Mouse (Mus musculus) mouse embryonic stem cell (cell line): ENCODE results near the gene Fam129b.

Experiments used
- in situ Hi-C, 2 experiments: fragments of 300-500 bp; cut with MboI; formaldehyde crosslinking; loops; 1 replicate in 1 of 2; 3 replicates in 1 of 2; pipeline ENCODE4 v1.14.3; 2019 to 2020; ENCODE audit warnings: low sequenced_read_pairs in 2 of 2, low pct_unique_long_range_greater_than_20kb in 1 of 2, mixed read lengths in 1 of 2; ENCODE audit not compliant: unreplicated experiment in 1 of 2

The Fam129b gene

GRCm38 (mm10) chr2:32938741-32939140 lies 62.8 kb downstream of the Fam129b start:
- in situ Hi-C loops = no loop called here

DNA sequence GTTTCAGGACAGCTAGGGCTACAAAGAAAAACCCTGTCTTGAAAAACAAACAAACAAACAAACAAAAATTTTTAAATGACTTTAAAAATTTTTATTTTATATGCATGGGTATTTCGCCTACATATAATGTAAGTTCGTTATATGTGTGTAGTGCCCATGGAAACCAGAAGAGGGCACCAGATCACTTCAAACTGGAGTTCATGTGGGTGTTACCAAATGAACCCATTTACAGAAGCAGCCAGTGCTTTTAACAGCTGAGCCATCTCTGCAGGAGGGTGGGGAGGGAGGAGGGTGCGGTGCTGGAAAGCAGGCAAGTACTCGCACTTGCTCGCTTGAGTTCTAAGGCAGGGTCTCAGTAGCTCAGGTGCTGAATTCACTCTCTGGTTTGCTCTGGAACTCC lies 63.5 kb downstream of the Fam129b start:
- in situ Hi-C loops = no loop called here

GRCm38 (mm10) chr2:32940483-32940882 lies 64.6 kb downstream of the Fam129b start:
- in situ Hi-C loops = no loop called here

DNA sequence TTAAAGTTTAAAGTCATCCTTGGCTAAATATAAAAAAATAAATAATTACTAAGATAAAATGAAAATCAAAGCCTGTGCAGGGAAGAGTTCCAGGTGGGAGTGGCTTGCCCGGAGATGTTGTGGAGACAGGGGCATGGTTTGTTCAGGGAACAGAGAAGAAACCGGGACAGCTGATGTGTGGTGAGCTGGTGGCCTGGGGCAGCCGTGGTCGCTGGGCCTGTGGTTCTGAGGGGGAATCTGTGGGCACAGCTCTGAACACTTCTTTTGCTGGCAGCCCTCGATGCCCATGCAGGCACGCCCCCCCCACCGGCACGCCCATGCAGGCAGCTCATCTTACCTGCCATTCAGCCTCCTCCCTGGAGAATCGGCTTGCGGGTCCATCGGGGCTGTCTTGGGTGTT lies 71.5 kb downstream of the Fam129b start:
- in situ Hi-C loops = no loop called here

GRCm38 (mm10) chr2:32954581-32954980 lies 78.7 kb downstream of the Fam129b start:
- in situ Hi-C loops = no loop called here

DNA sequence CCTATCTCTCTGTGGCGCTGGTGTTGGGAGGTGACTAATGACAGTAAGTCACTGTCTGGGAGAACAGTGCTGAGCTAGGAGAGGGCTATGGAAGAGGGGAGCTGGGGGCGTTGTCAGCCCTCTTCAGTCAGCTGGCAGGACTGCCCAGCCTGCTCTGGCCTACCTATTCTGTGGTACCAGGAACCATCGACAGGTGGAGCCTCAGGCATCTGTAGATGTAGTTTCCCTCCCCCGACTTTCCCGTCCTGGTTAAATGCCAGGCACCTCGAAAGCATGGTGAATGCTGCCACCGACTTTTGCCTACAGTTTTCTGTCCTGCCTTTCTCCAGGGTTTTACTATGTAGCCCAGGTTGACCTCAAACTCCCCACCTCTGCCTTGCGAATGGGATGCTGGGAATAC lies 81.4 kb downstream of the Fam129b start:
- in situ Hi-C loops = no loop called here

GRCm38 (mm10) chr2:32960273-32960672 lies 84.4 kb downstream of the Fam129b start:
- in situ Hi-C loops = no loop called here

DNA sequence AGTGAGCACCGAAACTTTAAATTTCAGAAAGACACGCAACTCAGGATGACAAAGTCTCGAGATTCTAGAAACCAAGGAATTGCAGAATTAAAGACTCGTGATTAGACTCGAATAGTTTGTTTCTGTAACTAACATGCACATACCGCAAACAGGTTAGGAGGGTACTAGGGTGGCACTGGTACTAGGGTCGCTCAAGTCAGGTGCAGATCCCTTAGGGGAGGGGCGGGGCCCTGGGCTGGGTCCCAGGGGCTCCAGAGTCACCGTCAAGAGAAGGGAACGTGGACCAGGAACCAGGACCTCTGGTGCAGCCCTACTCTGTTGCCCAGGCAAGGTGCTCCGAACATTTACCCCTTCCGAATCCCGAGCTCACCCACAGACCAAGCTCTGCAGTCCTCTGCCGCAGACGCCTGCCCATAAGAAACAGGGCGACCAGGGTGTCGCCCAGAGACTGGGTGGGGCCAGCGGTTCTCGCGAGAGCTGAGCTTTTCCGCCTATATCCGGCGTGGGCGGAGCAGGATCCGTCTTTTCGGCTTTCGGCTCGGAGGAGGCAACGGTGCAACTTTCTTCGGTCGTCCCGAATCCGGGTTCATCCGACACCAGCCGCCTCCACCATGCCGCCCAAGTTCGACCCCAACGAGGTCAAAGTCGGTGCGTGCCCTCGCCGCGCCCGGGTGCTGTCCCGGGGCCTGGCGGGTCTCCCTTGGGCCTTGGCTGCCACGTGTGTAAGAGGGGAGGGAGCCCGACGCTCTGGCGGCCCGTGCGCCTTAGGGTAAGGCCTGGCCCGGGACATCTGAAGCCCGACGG lies 85.5 kb downstream of the Fam129b start, which contains the start of the genes Rpl12 and Lrsam1:
Gene Rpl12 (plus strand): TSS at position 368 of the 804 bp plus-strand sequence.
Gene Lrsam1 (minus strand): TSS at position 423 of the 804 bp plus-strand sequence.
- in situ Hi-C loops = no loop called here

DNA sequence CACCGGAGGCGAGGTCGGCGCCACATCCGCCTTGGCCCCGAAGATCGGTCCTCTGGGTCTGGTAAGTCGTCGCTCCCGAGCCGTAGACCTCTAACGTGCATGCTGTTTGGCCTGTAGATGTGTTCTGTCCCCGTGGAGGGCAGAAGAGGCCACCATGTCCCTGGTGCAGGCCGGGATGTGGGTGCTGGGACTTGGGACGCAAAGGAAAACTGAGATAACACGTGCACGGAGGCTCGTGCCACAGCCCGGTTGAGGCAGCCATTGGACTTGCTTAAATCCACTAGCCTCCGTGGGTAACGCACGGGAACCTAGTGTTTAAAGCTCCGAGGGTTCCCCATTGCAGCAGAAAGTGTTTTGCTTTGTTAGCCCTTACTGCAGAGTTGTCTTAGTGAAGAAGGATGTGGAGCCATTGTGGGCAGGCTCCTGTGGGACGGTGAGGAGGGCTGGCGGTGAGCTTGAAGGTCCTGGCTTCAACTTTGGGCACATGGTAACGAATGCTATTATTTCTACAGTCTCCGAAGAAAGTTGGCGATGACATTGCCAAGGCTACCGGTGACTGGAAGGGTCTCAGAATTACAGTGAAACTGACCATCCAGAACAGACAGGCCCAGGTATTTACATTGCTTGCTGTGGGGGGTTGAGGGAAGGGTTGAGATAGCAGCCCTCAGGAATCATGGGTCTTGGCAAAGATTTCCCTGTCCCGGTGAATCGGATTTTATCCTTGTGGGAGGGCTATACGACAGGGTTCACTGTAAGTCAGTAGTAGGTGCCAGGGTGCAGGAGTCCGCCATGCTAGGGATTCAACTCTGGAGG lies 86.4 kb downstream of the Fam129b start:
- in situ Hi-C loops = no loop called here

- in situ Hi-C loops = no loop called here
Observed at GRCm38 (mm10) chr2:32962875-32963220, 86.9 kb downstream of the Fam129b start.

DNA sequence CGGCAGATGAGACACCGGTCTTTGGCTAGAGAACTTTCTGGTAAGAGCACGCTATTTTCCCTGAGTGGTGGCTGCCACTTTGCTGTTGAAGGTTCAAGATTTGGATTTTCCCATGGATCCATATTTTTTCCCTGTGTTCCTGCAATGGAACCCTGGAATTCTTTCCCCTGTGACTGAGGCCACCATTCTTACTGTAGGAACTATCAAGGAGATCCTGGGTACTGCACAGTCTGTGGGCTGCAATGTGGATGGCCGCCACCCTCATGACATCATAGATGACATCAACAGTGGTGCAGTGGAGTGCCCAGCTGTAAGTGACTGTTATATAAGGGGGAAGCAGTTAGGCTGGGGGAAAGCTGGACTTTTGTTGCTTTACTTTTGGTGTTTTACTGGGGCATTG lies 87.6 kb downstream of the Fam129b start:
- in situ Hi-C loops = no loop called here

- in situ Hi-C loops = no loop called here
Observed at GRCm38 (mm10) chr2:32963981-32964380, 88.1 kb downstream of the Fam129b start.

DNA sequence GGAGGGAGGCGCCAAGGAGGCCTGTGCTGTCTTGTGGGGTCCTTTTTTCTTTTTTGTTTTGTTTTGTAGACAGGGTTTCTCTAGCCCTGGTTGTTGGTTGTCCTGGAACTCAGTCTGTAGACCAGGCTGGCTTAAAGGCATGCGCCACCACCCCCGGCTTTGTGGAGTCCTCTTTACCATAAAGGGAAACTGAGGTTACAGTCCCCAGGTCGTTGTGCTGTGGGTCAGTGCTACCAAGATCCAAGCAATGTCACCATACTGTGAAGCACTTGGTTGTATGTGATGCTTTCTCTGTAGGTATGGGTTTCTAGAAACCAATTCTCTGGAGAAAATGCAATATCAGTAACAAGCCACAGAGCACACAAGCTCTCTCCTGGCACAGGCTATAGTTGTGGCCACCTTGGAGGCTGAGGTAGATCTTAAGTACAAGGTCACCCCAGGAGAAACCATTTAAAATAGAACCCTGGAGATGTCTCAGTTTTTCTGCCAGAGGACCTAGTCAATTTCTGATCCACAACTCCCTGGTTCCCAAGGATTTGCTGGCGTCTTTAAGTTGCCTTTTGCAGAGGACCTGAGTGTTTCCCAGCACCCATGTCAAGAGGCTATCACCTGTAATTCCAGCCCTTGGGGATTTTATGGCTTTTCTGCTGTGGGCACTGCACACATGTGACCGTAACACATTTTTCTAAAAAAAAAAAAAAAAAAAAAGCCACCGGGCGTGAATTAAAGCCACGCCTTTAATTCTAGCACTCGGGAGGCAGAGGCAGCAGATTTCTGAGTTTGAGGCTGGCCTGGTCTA lies 88.9 kb downstream of the Fam129b start:
- in situ Hi-C loops = no loop called here

DNA sequence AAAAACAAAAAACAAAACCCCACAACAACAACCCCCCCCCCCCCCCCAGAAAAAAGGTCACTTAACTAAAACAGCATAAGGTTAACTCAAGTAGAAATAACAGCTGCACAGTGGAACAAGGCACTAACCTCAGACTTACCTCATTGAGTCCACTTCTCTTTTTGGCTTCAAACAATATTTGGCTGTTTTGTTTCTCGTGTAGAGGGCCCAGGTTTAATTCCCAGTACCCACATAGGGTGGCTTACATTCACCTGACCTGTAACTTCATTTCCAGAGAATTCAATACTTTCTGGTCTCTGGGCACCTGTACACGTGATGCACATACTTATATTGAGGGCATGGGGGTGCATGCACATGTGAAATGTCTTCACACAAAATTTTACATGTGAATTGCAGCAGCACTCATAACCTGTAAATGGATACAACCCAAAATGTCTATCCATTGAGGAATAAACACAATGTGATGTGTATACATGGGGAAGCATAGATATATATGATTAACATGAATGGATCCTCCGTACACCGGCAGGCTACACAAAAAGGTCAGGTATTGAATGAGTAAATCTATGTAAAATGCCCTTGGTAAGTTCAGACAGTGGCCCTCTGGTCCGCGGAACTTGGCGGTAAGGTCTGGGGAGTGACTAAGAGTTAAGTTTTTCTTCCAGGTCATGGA lies 89.7 kb downstream of the Fam129b start:
- in situ Hi-C loops = no loop called here

DNA sequence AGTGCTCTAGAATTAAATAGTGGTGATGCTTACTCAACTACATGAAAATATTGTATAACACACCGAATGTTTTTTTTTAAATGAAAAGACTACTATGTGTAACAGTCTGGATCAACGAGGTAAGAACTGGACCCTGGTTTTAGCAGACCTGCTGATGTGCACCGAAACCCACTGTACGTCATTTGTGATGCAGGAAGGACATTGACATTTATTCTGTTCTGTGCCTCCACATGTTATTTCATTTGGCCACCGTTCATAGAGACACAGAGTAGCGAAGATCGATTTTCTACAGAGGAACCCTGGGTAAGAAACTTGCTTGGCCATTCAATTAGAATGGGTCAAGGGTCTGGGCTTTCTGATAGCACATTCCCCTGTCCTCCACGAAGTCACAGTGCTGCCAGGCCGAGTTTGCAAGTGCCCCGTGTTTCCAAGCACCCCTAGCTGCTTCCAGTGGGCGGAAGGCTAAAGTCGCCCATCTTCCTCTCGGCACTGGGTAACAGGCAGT lies 90.3 kb downstream of the Fam129b start:
- in situ Hi-C loops = no loop called here

GRCm38 (mm10) chr2:32966689-32967631 lies 91.0 kb downstream of the Fam129b start:
- in situ Hi-C loops = no loop called here

- in situ Hi-C loops = no loop called here
Observed at GRCm38 (mm10) chr2:32968024-32968614, 92.2 kb downstream of the Fam129b start.
